Mouse (Mus musculus) Patski (cell line): ENCODE measurements around the gene Ccdc27. TPM values are rescaled to one million over a fixed set of nuclear protein-coding genes. Genes with fewer than 3 reads are reported as not detected.

Source experiments
- ATAC-seq: fragments of 100-300 bp; one replicate; pipeline ENCODE4 v1.8.0; 2021
- CTCF ChIA-PET: fragments of 350-600 bp; sonication (Branson Sonifier 250); formaldehyde crosslinking; loops from one replicate; lab custom pipeline; 2022; ENCODE audit warnings: inconsistent platforms; lab: Charles Lee
- POLR2A ChIA-PET: fragments of 350-600 bp; sonication (Branson Sonifier 250); formaldehyde crosslinking; loops from one replicate; lab custom pipeline; 2022; ENCODE audit warnings: antibody characterized with exemption, inconsistent platforms; lab: Charles Lee
- DNase-seq: peaks from one replicate; pipeline ENCODE4 v3.0.0-alpha.2; 2011; ENCODE audit warnings: low read depth, low spot score
- H3K27me3 ChIP-seq: fragments of 371-371 bp; one replicate; pipeline ENCODE4 v1.5.1; 2021
- CTCF ChIP-seq: fragments of 100-300 bp; IDR thresholded peaks from one replicate; pipeline ENCODE4 v1.5.1; 2021
- in situ Hi-C: fragments of 300-500 bp; cut with MboI; formaldehyde crosslinking; loops from 3 replicates; pipeline ENCODE4 v1.11.1; 2018; ENCODE audit warnings: low pct_unique_long_range_greater_than_20kb, mixed read lengths
- polyA plus RNA-seq: library from polyadenylated mRNA; unstranded; gene quantifications from one replicate; pipeline ENCODE4 v1.2.3, GENCODE M21; 2021

The Ccdc27 gene
- polyA plus RNA-seq: 0.03 TPM

DNA sequence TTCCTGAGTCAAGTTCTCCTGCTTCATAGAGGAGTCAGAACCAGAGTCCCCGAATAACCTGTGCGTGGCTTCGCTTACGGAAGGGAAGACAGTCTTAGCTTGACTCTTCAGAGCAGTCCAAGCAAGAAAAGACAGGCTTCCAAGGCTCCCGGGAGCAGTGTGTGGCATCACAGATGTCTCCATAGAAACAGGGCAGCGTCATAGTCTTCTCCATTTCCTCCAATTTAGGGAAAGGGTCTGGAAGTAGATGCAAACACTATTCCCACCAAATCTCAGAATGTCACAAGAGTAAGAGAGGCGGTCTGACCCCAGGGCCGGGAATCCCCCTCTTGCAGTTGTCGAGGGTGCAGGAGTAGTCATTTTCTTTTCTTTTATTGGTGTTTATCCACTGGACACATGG lies at the start of gene Ccdc27:
Ccdc27 (minus strand) TSS at position 101 of the 400 bp plus-strand sequence.
- ATAC-seq: no peak
- H3K27me3 ChIP-seq: peaks cover 4% of the 10 kb centered on the region
- DNase-seq: no peak
- no peak for TF ChIP-seq CTCF
- ChIA-PET POLR2A (no interaction called here), CTCF (no interaction called here)
- in situ Hi-C loops: loop anchor here (25.0 kb wide), 1 partner anchor 245 kb away; no protein-coding TSS in a partner anchor

DNA sequence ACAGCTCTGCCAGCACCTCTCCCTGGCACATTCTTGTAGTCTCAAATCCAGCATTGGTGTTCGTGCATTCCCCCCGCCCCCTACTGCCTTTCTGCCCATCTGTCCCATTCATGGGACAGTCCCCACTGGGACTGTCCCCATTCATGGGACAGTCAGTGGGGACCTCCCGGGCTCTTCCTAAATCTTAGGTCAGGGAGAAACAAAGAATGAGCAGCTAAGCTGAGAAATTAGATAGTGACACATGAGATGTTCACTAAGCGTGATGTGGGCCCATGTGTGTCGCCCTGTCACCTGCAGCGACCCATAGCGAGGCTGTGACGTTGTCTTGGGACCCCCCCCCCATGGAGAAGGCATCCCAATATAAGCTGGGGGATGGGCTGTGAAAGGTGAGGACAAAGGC lies 48.9 kb upstream of the Ccdc27 start:
- H3K27me3 ChIP-seq: peaks cover 10% of the 10 kb centered on the region
- TF ChIP-seq CTCF: no peak
- DNase-seq: no peak
- in situ Hi-C loops: no loop called here
- ATAC-seq: no peak
- POLR2A ChIA-PET: no interaction called here
- CTCF ChIA-PET: interaction anchor here (1.6 kb wide), 1 partner anchor 14 kb away, joined by 4 read pairs; no protein-coding TSS in a partner anchor

DNA sequence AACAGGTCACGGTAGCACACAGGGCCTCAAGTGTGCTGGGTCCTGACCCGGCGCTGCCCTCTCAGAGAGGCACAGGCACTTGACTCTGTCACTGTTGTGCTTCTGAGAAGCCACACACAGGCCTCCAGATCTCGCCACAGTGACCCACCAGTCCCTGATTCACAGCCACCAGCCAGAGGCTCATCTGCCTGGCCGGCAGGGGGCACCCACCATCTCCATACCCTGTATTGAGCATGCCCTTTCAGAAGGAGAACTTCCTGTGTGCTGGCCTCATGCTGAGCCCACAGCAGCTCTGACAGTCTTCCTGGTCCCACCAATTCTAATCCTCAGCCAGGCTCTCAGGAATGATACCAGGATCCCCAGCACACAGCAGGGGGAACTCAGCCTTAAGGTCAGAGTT lies 46.7 kb upstream of the Ccdc27 start:
- no peak for TF ChIP-seq CTCF
- POLR2A ChIA-PET: no interaction called here
- DNase-seq: no peak
- no peak for ATAC-seq
- CTCF ChIA-PET: no interaction called here
- peaks cover 15% of the 10 kb centered on the region for H3K27me3 ChIP-seq
- in situ Hi-C loops: no loop called here

DNA sequence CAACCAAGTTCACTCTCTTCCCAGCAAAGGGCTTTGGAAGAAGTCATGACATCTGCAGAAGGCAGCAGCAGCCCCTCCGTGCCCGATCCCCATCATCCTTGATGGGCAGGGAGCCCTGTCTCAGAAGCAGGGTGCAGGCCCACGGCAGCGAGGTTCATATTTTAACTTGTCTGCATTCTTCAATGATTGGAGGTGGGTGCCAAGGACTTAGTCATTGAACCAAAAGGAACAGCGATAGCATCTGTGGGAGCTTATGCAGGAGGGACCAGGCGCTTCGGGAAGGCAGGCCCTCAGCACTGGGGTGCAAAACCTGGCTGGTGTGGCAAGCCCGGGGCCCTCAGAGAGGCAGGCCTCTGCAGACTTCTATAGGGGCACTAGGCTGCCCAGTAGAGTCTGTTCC lies 44.0 kb upstream of the Ccdc27 start:
- in situ Hi-C loops: no loop called here
- DNase-seq (no peak), ATAC-seq (no peak)
- POLR2A ChIA-PET: no interaction called here
- CTCF ChIA-PET: no interaction called here
- TF ChIP-seq CTCF: no peak
- peaks cover 29% of the 10 kb centered on the region for H3K27me3 ChIP-seq

DNA sequence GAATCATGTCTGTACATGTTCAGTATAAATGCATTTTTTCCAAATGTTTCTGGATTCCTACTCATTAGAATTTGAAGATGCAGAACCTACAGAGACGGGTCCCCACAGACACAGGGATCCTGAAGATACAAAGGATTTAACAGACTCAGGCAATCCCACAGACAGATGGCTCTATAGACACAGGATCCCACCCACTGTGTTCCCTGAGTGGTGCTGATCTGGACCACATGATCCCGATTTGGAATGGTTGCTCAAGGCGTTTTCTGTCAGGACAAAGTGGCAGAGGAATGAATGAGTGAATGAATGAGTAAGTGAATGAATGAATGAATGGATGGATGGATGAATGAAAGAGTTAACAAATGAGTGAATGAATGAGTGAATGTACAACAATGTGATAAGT lies 43.4 kb upstream of the Ccdc27 start:
- POLR2A ChIA-PET: no interaction called here
- DNase-seq: no peak

DNA sequence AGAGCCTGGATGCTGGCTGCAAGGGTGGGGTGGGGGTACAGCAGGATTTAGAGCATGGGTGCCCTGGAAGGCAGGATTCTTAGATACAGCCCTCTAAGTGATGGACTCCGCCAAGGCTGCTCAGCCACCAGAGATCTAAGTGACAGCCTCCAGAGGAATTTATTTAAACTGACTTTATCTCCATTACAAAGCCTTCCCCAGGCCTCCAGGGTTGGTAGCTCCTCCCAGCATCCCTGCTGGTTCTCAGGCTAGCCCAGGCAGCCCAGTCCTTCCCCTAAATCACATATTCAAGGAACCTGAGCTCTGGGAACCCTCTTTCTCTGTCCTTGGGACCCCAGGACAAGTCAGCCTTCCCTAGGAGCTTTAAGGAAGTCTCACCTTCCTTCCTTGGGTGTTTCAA lies 39.5 kb upstream of the Ccdc27 start:
- no peak for DNase-seq
- in situ Hi-C loops: no loop called here

More for the DNA sequence above, 43.4 kb upstream of the Ccdc27 start:
- CTCF ChIA-PET: no interaction called here
- TF ChIP-seq CTCF: no peak
- no peak for ATAC-seq
- in situ Hi-C loops: no loop called here
- H3K27me3 ChIP-seq: peaks cover 33% of the 10 kb centered on the region

DNA sequence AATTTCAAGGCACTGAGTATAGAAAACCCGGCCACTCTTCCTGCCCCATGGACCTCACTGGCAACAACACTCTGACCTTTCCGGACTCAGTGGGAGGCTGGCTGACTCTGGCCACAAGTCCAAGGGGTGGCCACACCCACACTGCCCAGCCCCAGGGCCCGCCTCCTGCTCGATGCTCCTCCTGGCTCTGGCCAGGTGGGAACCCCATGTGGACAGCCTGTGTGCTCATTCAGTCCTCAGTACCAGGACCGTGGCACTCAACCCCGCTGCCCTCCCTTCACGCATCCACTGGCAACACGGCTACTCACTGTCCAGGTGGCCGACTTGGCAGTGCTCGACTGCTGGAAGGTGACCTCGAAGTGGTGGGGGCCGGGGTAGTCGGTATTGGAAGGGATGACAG lies 38.5 kb upstream of the Ccdc27 start:
- ATAC-seq: no peak
- peaks cover 48% of the 10 kb centered on the region for H3K27me3 ChIP-seq
- ChIA-PET POLR2A (no interaction called here), CTCF (no interaction called here)
- TF ChIP-seq CTCF: no peak
- in situ Hi-C loops: no loop called here
- no peak for DNase-seq

More for the DNA sequence above, 39.5 kb upstream of the Ccdc27 start:
- no peak for ATAC-seq
- CTCF ChIA-PET: no interaction called here
- POLR2A ChIA-PET: no interaction called here
- H3K27me3 ChIP-seq: peaks cover 52% of the 10 kb centered on the region
- TF ChIP-seq CTCF: no peak

DNA sequence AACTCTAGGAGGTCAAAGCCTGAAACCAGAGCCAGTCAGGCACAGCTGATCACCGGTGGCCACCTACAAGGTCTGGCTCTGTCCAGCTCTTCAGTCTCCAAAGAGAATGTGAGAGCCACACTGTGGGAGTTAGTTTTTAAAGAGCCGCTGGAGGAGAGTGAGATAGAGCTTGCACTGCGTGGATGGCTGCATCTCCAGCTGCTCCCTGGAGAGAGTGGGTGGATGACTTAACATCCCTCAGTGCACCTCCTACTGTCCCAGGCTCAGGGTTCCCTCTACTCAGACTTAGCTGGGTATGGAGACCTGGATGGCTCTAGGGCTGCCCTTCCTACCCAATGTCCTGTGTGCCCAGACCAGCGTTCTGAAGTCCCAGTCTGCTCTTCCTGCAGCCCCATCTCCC lies 37.7 kb upstream of the Ccdc27 start:
- in situ Hi-C loops: no loop called here
- POLR2A ChIA-PET: no interaction called here
- ATAC-seq (no peak), DNase-seq (no peak)
- TF ChIP-seq CTCF: no peak
- CTCF ChIA-PET: no interaction called here
- peaks cover 45% of the 10 kb centered on the region for H3K27me3 ChIP-seq

DNA sequence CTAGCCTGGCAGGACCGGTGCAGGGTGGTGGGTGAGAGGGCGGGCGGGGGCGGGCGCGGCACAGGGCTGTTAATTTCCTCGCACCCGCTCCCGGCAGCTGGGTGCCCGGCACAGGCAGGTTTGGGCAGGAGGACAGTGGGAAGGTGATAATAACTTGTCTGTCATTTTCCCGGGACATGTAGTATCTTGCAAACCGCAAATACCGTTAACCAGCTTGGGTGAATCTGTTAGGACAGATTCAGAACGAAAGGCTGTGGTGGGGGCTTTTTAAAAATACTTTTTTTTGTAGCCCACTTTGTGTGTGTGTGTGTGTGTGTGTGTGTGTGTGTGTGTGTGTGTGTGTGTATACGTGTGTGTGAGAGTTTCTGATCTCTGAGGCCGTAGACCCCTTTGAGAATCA lies 29.5 kb upstream of the Ccdc27 start:
- peaks cover 4% of the 10 kb centered on the region for H3K27me3 ChIP-seq
- ATAC-seq (no peak), DNase-seq (no peak)
- no peak for TF ChIP-seq CTCF
- in situ Hi-C loops: no loop called here
- ChIA-PET CTCF (no interaction called here), POLR2A (no interaction called here)

DNA sequence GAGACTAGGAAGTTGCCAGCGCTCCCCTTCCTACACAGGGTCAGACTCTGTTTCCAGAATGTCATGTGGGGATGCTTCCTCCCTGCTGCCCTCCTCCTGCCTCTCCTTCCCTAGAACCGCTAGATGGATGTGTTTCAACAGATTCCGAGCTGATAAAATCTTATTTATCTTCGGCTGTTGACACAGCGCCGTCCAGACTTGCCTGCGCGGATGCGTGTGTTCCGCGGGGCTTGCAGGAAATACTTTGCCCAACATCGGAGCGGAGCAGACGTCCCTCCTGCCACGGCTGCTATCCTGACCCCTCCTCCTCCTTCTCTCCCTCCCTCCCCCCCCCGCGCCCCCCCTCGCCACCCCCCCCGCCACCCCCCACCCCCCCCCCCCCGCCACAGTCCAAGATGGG lies 29.0 kb upstream of the Ccdc27 start:
- POLR2A ChIA-PET: no interaction called here
- no peaks in the 10 kb centered on the region for H3K27me3 ChIP-seq
- ATAC-seq (no peak), DNase-seq (no peak)
- in situ Hi-C loops: no loop called here
- TF ChIP-seq CTCF: no peak
- CTCF ChIA-PET: no interaction called here

DNA sequence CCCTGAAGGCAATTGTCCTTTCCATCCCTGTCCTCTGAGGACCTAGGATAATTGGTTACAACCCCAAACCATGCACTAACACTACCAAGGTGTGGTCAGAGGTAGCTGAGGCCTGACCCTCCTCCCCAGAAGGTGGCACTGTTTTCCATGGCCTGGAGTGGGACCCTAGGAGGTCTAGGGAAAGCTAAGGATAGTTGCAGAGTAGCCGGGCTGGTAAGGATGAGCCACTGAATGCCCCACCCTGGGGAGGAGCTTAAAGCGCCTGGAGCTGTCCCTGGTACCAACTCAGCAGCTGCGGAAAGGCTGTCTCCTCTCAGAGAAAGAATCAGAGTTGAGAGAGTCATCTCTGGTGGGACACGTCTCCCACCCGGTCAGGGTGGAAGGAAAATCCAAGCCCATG lies 28.4 kb upstream of the Ccdc27 start:
- CTCF ChIA-PET: no interaction called here
- DNase-seq (no peak), ATAC-seq (no peak)
- H3K27me3 ChIP-seq: no peaks in the 10 kb centered on the region
- POLR2A ChIA-PET: no interaction called here
- TF ChIP-seq CTCF: no peak
- in situ Hi-C loops: no loop called here
